Mouse (Mus musculus) monocyte, adult 59 days (primary cell): ENCODE measurements around the gene Dynll2. TPM values are rescaled to one million over a fixed set of nuclear protein-coding genes. Genes with fewer than 3 reads are reported as not detected.

Experiments
- total RNA-seq, 2 experiments: library from RNA; stranded (reverse); gene quantifications; one replicate each; pipeline ENCODE4 v1.2.4; 2023

Gene Dynll2
- 10 to 100 TPM; 18.8 to 20.7 TPM for total RNA-seq

GRCm38 (mm10) chr11:87986831-87987793 is at the start of gene Dynll2:
Gene Dynll2 (minus strand): TSS chr11:87987533.

Other genes with a start within 250 kb of the Dynll2 start
- gene Supt4a, start 250.0 kb downstream of the Dynll2 start, total RNA-seq, result 100 to 1,000 TPM; 114 to 119 TPM
- 1 to 10 TPM; 4.2 to 4.3 TPM for gene Tspoap1, start 227.0 kb downstream of the Dynll2 start, total RNA-seq
- gene Mpo, start 194.0 kb downstream of the Dynll2 start, total RNA-seq, result 1 to 10 TPM; 2.1 to 2.8 TPM
- gene Lpo, start 159.2 kb downstream of the Dynll2 start, total RNA-seq, result not detected
- 1 to 10 TPM; 8.3 to 9.5 TPM for gene Mks1, start 134.3 kb downstream of the Dynll2 start, total RNA-seq
- not detected for gene Epx, start 112.0 kb downstream of the Dynll2 start, total RNA-seq
- not detected for gene Olfr462, start 95.3 kb downstream of the Dynll2 start, total RNA-seq
- not detected for gene Olfr463, start 90.1 kb downstream of the Dynll2 start, total RNA-seq
- not detected for gene Olfr464, start 66.6 kb downstream of the Dynll2 start, total RNA-seq
- gene Srsf1, start 59.8 kb upstream of the Dynll2 start, total RNA-seq, result 100 to 1,000 TPM; 139 to 143 TPM
- 10 to 100 TPM; 44.2 to 44.6 TPM for gene Vezf1, start 80.7 kb upstream of the Dynll2 start, total RNA-seq
- gene Cuedc1, start 110.5 kb upstream of the Dynll2 start, total RNA-seq, result 1 to 10 TPM; 1.1 to 1.2 TPM
- gene Mrps23, start 216.9 kb upstream of the Dynll2 start, total RNA-seq, result 10 to 100 TPM; 57.4 to 58.1 TPM